Mouse (Mus musculus): ENCODE results near the gene Aldoc.

Aldoc gene

DNA sequence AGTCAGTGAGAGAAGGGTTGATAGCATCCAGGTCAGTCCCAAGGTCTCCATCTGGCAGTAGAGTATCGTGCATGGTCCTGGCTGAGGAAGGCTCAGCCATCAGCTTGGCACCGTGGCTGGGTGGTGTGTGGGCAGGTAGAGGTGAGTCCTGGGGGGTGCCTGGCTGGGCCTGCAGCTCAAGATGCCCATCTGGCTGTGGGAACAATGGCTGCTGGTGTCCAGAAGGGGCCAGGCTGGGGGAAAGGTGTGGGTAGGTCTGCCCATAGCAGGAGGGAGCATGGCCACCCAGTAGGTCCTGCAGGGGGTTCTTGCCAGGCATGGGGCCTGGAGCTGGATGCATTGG, 38.0 kb downstream of the Aldoc start:
- DNase-seq (ENCODE audit: low read depth, low spot score): no peak

DNA sequence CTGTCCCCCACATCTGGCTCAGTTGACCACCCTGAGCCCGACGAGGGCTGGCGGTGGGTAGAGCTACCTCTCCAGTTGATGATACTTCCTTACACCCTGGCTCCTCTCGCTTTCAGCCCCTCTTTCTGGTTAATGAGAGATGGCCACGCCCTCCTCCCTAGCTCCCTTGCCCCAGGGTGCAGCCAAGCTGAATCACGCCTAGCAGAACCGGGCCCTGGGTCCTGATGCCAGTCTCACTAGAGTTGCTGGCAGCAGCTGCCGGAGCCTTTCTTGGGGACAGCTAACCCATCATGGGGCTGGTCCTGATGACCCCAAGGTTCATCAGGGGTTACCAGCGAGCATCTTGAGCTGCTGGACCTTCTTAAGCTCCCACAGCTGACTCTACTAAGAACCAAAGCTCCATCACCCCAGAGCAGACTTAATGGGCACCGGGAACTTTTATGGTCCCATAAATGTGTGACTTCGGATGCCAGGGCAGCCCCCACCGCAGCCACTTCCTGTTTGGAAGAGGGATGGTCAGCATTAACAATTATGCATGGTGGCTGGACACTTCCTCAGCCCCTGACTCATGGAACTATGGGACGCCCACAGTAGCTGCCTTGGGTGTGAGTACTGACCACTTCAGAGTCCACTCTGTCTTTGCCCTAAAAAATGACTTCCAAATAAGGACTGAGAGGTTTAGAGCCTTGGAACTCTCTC, 40.7 kb downstream of the Aldoc start:
- no peak for DNase-seq (ENCODE audit: low read depth, low spot score)

- no peak for DNase-seq (ENCODE audit: low read depth, low spot score)
Measured at GRCm38 (mm10) chr11:78364103-78364502, 41.3 kb downstream of the Aldoc start.

DNA sequence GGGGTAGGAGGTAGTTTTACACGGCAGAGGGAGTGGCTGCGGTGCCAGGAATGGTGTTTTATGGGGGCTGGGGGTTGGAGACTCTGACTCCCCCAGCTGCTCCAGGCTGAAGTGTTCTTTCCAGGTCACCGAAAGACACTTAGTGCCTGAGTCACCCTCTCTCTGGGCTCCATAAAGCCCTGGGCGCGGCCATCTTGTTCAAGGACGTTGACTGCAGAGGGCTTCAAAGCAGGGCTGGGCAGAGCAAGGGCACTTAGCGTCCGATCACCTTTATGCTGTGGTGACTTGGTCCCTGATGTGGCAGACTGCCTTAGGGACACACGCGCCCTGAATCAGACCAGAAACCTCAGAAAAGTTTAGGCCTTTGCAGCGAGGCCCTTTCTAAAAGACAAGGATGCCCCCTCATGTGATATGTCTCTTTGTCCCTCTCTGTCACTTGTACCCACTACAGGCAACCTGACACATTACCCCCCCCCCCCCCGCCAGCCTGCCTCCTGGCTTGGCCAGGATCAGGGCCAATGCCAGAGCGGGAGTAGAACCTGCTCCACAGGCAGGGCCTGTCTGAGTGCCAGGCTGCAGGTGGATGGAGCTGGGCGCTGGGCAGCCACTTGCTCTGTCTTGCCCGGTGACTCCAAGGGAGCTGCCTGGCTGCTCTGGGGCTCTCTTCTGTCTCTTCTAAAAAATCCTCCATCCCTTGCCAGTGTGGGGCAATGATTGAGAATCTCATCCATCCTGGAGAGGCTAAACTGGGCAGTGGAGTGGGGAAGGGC, 44.9 kb downstream of the Aldoc start:
- DNase-seq (ENCODE audit: low read depth, low spot score): no peak

- DNase-seq (ENCODE audit: low read depth, low spot score): no peak
Measured at GRCm38 (mm10) chr11:78370389-78370788, 47.6 kb downstream of the Aldoc start.

GRCm38 (mm10) chr11:78371711-78372110, 48.9 kb downstream of the Aldoc start:
- DNase-seq (ENCODE audit: low read depth, low spot score): no peak

GRCm38 (mm10) chr11:78372166-78372565, 49.4 kb downstream of the Aldoc start:
- no peak for DNase-seq (ENCODE audit: low read depth, low spot score)

GRCm38 (mm10) chr11:78372610-78373009, 49.8 kb downstream of the Aldoc start:
- no peak for DNase-seq (ENCODE audit: low read depth, low spot score)

DNA sequence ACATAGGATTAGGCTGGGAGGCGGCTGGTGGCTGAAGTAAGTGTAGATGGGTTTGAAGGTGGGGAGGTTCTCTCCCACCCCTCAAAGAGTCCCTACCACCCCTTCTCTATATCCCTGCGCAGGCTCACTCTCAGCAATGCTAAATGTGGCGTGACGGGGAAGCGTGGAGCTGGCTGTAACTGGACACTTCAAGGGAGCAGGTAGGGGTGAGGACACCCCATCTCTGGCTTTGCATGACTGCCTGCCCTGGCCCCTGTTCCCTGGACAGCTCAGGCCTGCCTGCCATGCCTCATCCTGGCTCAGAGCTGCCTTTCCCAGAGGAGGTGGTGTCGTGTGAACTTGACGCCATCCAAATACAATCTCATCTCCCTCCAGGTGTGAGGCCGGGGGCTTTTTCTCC, 51.4 kb downstream of the Aldoc start:
- no peak for DNase-seq (ENCODE audit: low read depth, low spot score)
